Mouse (Mus musculus) left cerebral cortex, adult 18-20 months (tissue): ENCODE data around the gene Jarid2. TPM values are rescaled to one million over a fixed set of nuclear protein-coding genes. Genes with fewer than 3 reads are reported as not detected.

Experiments
- DNase-seq, 2 experiments: peaks; one replicate each; pipeline ENCODE4 v3.0.0; 2021 to 2022; ENCODE audit warnings: low spot score in 2 of 2, mixed read lengths in 1 of 2
- total RNA-seq, 2 experiments: library from RNA; stranded (reverse); gene quantifications; 2 replicates each; pipeline ENCODE4 v1.2.3; 2021

Gene Jarid2
- total RNA-seq, 2 experiments from 2014 or later, result 29.0 to 33.6 TPM

DNA sequence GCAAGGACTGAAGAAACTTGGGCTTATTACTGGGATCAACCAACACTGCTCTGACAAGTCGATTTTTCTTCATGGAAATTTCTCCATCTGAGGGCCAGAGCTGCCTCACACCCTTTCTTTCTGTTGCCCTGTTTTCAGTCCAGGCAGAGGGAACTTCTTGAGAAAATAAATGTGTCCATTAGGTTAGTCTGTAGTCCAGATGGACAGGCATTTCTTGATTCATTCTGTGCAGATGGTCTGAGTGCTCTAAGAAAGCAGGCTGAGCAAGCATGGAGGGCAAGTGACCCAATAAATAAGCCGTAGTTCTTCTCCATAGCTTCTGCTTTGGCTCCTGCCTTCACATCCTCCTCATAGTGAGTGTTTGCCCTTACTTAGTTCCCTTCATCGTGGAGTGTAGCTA, 46.1 kb downstream of the Jarid2 start:
- no peak for DNase-seq

DNA sequence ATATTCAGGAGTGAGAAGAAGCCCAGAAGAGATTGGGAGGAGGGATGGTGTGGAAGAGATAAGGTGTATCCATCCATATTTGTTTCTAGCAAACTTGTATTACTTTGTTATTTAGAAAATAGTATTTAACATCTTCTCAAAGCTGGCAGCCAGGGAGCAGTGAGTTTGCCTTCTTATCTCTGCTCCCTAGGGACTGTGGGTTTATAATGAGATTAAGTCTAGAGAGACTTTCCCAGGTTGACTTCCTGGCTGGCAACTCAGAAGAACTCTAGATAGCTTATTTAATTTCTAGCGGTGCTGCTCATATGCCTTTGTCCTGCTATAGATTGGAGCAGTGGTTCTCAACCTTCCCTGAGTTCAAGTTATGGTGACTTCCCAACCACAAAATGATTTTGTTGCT, 51.2 kb downstream of the Jarid2 start:
- no peak for DNase-seq

DNA sequence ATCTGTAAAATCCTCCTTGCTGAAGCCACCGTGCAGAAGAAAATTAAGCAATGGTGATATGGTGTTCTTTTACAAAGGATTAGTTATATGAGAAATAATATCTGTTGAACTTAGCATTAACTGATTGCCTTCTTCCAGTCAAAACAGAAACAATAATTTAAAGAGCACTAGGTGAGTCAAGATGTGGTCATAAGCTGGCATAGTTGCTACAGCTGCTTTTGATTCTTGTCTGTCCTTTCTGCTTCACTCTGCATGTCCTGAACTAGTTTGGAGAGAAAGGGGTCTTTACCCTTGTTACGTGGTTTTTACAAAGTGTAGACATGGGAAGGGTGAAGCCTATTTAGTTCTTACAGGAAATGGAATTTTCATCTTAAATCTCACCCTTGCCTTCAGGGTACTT, 51.9 kb downstream of the Jarid2 start:
- no peak for DNase-seq

DNA sequence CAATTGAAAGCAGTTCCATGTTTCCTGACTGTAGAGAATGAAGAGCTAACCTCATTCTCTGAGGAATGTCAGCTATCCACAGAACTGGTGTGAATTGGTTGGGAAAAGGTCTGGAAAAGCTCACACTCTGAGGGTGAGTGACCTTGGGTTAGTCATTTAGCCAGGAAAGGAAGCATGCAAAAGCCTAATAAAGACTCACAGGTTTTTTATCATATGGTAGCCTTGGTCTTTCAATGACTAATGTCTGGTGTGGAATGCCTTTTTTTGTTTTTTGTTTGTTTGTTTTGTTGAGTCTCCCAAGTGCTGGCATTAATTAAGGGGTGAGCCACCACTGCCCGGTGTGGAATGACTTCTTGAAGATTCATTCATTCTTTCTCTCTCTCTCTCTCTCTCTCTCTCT, 55.3 kb downstream of the Jarid2 start:
- no peak for DNase-seq

DNA sequence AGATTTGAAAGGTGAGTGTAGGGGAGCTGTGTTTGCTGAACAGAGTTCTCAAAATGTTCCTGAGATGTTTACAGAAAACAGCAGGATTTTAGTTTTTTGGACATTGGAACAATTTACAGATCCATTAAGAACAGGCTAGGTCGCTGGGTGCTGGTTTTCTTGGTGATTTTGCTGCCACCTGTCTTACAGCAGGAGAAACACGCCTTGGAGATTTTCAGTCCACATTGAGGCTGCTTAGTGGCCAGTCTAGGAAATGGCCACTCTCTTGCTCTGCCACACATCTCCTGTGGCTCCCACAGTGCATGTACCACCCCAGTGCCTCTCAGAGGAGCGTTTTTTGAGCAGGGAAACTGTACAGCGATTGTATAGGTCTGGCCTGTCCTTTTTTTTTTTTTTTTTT, 57.0 kb downstream of the Jarid2 start:
- peak; percentile 28 to 31 for DNase-seq

DNA sequence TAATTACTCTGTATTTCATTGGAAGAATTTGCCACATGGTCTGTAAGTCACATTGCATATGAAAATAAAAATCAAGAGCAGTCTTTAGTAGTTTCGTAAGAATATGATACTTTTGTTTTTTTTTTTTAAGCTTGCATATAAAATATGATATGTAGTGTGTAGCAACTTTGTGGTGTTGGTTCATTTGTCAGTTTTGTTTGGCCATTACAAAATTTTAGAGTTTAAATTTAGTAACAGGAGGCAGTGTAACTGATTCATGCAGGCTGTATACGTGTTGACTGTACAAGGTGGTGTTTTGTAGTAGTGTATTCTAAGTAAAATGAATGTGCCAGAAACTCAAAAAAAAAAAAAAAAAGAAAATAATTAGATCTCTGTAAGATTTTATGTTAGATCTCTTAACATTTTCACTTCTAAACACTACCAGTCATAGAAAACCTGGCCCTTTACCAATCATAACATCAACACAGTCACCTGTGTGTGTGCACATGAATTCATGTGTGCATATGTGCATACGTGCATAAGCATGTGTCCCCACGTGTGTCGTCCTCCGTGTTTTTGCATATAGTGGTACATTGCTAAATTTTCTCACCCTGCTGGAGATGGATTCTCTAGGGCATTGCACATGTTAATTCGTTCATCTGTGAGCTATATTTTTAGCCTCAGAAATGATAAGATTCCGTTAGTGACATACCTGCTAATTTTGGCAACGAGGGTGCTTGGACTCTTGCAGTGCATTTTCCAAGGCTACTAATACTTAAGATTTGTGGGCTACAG, 59.3 kb downstream of the Jarid2 start:
- DNase-seq, result no peak

DNA sequence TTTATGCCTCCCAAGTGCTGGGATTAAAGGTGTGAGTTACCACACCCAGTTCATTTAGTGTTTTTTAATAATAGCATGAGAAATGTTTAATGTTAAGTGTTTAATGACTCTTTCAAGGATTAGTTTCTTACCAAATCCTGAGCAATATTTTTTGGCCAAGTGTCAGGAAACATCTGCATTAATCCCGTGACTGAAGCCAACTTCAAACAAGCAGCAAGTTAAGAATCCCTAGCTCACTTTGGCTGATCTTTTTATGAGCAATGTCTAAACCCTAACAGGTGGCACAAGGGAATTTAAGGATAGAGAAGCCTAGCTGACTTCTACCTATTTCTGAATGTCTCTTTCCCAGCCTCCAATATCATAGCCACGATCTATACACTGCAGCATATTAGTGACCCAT, 60.7 kb downstream of the Jarid2 start:
- no peak for DNase-seq

DNA sequence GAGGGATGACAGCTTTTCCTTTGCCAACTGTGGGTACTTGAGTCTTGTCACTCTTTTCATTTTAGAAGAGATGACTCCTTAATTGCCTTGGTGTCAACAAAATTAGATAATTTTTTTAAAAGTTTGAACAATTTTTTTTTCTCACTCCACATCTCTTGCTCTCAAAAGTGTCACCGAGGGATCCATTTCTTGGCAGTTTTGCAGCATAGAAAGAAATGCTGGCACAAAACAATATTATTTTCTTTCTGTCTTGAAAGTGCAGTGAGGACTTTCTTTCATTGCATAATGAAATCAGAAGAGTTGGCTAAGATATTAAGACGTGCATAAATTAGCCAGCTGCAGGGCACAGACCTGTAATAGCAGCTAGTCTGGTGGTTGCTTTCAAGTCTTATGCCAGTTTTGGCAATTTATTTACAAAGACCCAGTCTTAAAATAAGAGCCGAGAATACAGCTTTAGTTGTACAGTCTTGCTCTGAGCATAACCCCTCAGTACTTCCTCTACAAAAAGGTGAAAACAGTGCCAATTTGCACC, 63.2 kb downstream of the Jarid2 start:
- no peak for DNase-seq

DNA sequence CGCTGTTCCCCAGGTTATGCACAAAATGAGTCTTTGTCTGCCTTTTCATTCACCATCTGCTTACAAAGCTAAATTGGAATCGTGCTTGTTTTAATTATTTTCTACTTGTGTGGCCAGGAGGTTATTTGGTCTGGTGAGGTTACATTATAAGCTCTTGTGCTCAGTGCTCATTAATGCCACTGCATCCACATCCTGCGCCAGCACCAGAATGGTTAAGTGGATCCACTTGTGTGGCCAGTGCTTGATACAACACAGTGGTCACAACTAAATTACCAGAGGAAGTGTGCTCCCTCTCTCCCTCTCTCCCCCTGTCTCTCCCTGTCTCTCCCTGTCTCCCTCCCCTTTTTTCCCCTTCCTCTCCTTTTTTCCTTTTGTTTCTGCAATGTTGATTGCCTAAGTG, 66.6 kb downstream of the Jarid2 start:
- no peak for DNase-seq

DNA sequence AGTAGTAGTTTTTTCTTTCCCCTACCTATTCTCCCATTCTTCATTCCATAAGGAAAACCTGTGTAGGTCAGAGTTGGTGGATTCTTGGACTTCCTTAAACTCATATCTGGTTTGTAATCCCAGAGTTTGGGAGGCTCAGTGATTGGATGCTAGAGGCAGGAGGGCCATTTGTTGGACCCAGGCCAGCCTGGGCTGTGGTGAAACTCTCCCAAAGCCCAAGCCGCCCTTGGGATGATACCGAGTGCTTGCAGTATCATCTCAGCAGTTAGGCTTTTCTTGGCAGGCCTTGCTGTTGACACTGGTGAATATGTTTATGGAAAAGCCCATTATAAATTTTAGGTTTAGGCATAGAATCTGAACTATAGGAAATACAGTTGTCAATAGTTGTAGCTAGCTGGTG, 67.5 kb downstream of the Jarid2 start:
- no peak for DNase-seq

DNA sequence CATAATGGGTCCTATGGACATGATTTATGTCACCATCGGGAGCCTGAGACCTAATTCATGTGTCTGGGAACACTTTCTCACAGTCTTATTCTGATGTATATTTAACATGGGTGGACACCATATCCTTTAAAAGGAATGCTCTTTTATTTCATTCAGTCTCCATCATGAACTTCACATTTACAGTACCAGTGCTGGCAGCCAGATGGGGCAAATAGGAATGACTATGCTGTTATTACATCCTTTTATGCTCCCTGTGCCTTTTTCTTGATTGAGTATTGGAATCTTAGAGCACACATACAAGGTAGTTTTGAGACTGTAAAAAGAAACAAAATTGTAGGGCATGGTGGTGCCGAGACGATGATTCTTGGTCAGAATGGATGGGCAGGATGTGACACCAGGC, 69.0 kb downstream of the Jarid2 start:
- DNase-seq, result no peak

DNA sequence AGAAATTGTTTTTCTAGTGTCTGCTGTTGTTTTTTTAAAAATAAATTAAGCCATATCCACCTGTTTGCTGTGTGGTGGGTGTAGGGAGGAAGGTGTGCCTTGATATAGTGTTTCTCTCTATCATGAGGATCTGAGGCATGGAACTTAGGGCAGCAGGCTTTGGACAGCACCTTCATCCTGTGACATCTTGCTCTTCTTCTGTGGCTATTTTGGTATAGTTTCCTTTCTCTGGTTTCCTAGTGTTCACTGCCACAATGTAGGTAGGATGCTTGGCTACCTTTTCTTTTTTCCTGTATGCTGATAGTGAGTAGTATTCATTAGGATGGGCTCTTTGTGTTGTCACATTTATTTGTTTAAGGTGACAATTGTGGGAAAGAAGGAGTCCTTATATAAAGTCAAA, 69.9 kb downstream of the Jarid2 start:
- no peak for DNase-seq

DNA sequence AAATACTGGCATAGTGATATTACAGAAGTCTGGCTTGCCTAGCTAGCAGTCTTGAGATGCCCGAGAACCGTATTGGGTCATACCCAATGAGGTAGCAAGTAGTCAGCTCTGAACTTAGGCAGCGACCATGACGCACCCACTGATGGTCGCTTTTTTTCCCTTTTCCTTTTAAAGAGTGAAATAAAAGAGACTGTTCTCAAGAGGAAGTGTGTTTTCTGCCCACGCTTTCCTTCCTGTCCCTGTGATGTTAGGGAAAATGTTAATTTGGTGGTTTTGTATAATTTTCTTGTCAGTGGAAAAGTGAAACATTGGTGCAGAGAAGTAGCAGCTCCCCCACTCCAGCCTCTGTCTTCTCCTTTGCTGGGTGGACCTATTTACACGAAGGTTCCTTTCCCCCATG, 70.8 kb downstream of the Jarid2 start:
- DNase-seq, result peak in 1 of 2 experiments; percentile 24

DNA sequence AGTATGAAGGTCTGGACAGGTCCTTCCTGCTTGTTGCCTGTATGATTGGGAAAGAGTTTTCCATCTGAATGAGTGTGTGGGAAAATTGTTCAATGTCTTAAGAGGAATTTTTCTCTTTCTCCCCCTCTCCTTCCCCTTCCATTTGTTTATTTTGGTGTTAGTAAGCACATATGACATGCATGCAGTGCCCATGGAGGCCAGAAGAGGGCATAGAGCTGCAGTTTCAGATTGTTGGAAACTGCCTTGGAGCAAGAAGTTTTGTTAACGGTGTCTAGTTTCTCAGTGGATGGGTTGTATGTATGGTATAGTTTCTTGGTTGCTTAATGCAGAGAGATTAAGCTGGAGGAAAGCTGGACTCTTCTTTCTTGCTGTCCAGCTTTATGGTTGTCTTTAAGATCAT, 75.6 kb downstream of the Jarid2 start:
- peak; percentile 32 to 52 for DNase-seq

DNA sequence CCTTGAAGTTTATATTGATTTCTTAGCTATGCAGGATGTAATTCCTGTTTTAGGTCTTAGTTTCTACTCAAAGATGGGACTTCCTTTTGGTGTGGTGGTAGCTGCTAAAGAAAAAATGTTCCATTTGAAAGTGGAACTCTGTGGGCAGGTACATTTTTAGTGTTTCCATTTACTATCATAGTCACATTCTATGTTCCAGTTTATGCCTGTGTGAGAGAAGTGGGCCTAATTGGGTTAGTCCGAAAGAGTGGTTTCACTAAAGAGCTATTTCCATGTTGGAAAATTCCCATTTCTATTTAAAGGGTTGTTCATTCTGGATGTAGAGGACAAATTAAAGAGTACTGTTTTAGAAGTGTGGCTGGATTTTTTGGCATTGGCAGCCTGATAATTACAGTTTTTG, 79.0 kb downstream of the Jarid2 start:
- no peak for DNase-seq

DNA sequence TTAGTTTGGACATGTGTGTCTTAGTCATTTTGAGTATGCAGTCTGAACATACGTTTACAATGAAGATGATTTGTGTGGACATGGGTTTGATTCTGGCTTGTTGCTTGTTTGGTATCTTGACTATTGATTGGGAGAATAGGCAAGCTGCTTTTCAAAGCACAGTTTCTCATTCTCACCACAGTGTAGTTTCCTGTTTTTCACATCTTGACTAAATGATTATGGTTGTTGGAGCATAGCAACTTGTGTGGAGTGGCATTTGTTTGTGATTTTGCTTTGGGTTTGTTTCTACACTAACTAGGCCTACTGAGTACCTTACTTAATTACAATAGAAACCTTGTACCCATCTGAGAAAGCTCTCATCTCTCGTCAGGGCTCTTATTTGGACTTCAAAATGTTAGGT, 81.7 kb downstream of the Jarid2 start:
- no peak for DNase-seq

DNA sequence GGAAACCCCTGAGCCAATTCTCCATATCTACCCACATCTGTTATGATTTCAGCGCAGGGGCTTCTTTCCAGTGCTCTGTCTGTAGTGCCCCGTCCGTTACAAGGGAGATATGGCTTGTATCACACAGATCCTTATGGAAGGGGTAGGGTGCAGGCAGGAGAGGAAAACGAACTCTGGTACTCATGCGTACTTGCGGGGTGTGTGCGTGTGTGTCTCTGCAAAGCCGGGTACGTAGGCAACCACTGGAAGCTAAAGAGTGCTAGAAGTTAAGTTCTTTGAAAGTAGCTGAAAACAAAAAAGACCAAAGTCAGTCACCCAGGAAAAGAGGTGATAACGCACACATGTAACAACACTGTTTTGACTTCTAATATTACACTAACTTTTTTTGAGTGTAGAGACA, 82.3 kb downstream of the Jarid2 start:
- DNase-seq, result no peak

DNA sequence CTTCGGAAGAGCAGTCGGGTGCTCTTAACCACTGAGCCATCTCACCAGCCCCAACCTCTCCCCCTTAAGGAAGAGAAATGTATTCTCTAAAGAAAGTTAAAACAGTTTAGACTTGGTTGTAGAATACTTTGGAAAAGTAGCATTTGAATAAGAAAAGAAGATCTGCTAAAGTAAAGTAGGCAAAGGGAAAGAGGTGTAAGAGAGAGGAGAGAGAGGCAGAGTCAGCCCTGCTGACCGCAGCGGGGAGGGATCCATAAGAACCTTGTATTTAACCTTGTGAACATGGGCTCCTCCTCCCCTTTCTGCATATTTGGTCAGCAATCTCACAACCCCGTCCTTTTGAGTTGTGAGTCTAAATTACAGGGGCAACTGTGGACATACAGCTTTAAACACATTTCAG, 83.1 kb downstream of the Jarid2 start:
- no peak for DNase-seq

DNA sequence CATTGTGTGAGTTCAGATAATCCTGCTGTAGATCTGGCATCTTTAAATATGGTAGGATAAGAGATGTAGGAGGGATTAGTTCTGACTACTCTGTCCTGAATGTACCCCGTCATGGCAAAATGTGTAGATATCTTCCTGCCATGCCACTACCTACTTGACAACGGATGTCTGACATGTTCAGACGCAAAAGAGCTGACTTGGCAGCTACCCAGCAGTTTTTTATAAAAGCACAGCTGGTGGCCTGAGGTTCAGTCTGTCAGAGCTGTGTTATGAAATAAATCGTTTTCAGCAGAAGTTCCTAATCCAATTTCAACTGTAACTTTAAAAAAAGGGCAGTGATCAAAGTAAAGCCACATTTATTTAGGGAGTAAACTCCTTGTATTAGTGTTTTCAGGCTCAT, 90.1 kb downstream of the Jarid2 start:
- DNase-seq, result no peak

DNA sequence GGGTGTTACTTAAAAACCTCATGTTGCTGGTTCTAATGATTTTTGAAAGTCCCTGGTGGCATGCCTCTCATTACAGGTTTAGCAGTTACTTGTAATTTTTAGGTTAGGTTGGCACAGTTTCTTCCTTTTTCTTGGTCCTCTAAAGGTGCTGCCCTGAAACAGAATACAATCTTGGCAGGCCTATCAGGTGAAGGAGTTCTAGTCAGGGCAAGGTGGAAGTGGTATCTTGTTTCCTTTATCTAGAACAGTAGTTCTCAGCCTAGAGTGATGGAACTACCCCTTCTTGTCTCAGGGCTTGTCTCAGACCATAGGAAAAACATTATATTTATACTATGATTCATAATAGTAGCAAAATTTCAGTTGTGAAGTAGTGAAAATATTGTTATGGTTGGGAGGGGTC, 93.3 kb downstream of the Jarid2 start:
- no peak for DNase-seq

DNA sequence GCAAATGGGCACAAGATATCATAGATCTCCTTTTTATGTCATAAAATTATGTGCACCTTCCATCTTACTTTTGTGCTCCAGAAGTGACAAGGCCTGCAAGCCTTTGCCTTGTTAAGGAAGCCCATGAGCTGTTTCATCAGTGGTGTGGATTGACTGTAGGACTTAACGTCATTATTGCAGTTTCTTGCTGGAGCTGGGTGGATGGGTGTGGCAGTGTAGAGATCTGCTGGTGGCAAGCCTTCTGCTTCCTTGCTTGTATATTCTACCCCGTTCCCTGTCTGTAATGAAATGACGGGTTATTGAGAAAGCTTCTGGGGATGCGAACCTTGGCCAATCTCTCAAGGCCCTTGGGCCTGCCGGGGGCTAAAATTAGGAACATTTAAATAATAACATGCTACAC, 99.6 kb downstream of the Jarid2 start:
- no peak for DNase-seq

DNA sequence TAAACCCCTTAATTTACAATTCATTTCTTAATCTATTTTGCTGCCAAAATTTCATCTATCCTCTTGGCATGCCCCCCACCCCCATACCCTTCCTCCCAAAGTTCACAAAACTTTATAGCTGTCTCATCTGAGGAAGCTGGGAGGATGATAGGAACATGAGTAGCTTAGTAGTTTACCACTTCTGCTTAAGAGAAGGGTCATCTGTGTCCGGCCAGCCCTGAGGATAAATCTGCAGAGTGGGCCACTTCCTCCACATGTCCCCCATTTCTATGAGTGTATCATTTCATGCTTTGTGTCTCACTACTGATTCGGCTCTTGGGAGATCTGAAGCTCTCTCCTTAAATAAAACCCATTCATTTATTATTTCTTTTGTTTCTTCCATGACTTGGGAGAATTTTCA, 102.8 kb downstream of the Jarid2 start:
- no peak for DNase-seq

DNA sequence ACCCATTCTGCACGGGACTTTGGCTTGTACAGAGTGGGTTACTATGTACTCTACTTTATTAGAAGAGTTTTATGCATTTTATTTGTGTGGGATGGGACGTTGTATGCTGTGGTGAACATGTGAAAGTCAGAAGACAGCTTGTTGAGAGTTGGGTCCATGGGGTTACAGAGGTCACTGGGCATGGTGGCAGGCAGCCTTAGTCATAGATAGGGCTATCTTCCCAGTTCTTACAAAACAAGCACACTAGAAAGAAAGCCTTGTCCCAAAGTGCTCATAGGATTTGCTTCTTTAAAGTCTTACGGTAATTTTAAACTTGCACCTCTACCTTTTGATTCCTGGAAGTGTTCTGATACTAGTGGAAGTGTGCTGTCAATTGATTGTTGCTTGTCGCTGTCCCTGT, 103.6 kb downstream of the Jarid2 start:
- no peak for DNase-seq
